Mouse (Mus musculus): ENCODE results near the gene Pbrm1. TPM values are rescaled to one million over a fixed set of nuclear protein-coding genes. Genes with fewer than 3 reads are reported as not detected.
A peak's percentile ranks its signal among the peaks of the same experiment; 100 is the strongest.

Pbrm1 gene
- 10 to 100 TPM; 38.5 to 48.1 TPM for total RNA-seq (2021)
- long read RNA-seq, experiment 1, partial matches to known transcripts: 4 of 5 reads
- long read RNA-seq, experiment 1, other reads (novel, unspliced or antisense): 1 of 5 reads
- long read RNA-seq, experiment 2, partial matches to known transcripts: 19 of 28 reads
- long read RNA-seq, experiment 2, other reads (novel, unspliced or antisense): 9 of 28 reads

DNA sequence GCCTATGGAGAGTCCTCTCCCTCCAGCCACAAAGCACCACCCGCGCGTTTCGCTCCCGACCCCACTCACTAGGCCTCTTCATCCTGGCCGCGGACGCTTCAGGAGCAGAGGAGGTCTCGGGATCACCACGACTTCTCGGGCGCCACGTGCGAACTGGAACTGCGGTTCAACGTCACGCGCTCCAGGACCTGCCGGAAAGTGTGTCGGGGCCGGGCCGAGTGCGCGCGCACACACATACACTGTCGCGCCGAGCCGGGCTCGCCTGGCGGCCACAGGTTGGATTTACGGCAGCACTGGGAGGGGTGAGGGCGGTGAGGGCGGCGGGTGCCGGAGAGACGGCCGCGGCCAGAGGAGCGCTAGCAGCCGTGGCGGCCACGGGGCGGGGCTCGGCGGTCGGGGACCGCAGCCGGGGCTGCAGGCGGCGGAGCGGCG is at the start of gene Pbrm1, which contains the start of gene Gnl3:
Pbrm1 (plus strand) TSS at position 279 of the 432 bp plus-strand sequence.
Gnl3 (minus strand) TSS at position 293 of the 432 bp plus-strand sequence.
- DNase-seq (ENCODE audit: low spot score in 2 of 2): peak; percentile 95 to 96

DNA sequence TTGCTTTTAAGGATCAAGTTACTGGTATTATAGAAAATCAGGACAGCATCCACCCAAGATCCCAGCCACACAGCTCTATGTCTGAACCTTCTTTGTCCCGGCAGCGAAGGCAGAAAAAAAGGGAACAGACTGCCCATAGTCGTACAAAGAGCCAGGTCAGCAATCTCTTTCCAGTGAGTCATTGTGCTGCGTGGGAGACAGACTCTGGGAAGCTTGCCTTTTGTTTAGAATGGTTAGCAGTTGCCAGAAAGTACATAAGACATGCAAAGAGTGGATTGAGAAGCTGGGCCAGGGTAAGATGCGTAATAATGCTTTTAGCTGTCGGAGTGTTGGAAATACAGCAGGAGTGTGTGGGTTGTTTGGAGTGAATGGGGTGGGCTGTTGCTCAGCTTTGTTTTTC is 44.7 kb upstream of the Pbrm1 start:
- DNase-seq (ENCODE audit: low spot score in 2 of 2): no peak

DNA sequence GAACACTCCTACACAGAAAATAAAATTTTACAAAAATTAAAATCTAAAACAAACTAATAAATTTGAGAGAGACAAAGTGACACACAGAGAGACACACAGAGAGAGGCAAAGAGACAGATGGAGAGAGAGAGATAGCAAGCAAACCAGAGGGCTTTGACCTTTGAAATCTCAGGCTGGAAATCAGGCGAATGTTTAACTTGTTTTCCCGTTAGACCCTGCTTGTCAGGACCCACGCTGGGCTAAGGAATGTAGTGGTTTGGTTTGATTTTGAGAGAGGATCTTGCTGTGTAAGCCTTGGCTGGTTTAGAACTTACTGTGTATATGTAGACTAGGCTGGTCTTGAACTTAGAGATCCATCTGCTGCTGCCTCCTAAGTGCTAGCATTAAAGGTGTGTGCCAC is 42.7 kb upstream of the Pbrm1 start:
- DNase-seq (ENCODE audit: low spot score in 2 of 2): no peak

DNA sequence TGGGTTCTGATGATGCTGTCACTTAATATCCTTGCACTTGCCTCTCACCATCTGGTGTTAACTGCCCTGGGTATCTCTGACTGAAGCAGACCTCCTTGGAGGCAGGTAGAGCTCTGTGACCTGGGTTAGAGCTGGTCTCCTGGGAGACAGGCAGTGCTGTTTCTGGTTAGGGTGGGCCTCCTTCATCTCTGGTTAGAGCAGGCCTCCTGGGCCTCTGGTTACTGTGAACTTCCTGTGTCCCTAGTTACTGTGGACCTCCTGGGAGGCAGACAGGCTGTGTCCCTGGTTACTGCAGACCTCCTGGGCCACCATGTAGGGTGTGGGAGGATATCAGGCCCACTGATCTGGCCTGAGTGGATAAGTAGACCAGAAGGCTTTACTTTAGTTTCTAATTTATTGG is 22.5 kb upstream of the Pbrm1 start:
- DNase-seq (ENCODE audit: low spot score in 2 of 2): no peak

DNA sequence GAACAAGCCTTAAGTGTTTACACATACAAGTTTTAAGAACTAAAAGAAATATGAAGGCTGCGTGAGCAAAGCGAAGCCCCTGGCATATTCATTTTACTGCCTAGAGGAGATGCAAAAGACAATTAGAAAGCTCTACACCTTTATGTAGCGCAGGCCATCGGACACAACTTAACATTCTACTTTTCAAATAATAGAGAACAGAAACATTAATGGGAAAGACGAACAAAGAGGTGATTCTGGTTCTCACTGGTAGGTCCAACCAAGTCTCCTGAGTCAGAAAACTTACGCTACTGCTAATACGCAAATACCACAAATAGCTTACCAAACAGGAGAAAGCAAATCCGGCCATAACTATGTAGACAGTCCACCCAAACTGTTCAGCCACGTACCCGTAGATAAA is 18.6 kb upstream of the Pbrm1 start:
- no peak for DNase-seq (ENCODE audit: low spot score in 2 of 2)

DNA sequence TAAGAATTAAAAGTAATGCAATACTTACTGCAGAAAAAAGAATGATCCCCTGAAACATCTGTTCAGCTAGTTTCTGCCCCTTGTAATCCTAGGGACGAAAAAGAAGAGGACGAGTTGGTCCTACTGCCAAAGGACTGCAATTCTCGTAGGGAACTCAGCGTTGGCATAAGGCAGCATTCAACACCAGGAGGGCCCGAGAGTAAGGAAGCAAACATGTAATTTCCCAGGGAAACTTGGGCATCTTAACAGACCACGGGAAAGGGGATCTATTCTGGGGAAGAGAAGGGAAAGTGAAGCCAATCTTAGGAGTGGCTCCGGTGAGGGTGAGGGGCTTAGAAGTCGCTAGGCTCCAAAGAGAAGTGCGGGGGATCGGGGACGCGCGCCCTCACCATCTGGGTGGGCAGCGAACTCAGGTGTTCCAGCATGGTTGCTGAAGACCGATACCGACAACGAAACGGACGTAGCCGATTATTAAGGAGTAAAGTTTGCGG is 18.1 kb upstream of the Pbrm1 start:
- no peak for DNase-seq (ENCODE audit: low spot score in 2 of 2)

DNA sequence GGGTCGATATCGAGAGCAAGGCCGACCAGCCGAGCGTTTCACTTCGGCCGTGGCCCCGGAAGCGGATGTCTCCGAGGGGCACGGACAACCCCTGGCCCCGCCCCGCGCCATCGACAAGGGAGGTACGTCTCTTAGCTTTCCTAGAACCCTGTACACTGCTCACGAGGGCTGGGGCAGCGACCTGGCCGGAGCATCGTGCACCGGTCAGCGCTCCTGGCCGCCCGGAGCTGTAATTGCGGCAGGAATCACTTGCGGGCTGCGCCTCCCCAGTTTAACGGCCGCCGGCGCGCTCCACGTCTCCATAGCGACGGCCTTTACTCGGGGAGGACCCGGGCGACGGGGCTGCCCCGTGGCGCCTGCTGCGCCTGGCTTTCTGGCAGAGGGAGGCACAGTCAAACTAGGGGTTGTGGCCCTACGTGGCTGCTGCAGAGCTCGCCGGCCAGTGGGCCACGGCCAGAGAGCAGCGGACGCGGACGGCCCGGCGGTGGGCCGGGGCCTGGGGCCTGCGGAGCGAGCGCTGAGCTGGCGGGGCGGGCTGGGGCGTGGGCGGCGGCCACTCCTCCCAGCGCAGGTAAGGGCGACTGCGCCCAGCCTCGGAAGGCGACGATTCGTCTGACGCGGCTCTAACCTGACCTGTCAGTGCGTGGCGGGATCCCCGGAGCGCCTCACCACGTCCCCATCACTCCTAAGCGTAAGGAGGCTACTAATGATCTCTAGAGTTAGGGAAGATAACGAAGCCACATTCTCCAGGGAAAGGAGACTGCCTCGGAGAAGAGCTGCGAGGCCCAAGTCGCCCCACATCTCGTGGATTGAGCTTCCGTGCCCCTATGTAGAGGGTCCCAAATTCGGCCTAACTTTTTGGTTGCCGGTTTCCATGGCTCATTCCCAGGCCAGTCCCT is 17.4 kb upstream of the Pbrm1 start, which contains the start of the genes Glt8d1 and Spcs1:
Glt8d1 (plus strand) TSS at position 94 of the 899 bp plus-strand sequence.
Spcs1 (minus strand) TSS at position 366 of the 899 bp plus-strand sequence.
- DNase-seq (ENCODE audit: low spot score in 2 of 2): peak; percentile 80 to 85

DNA sequence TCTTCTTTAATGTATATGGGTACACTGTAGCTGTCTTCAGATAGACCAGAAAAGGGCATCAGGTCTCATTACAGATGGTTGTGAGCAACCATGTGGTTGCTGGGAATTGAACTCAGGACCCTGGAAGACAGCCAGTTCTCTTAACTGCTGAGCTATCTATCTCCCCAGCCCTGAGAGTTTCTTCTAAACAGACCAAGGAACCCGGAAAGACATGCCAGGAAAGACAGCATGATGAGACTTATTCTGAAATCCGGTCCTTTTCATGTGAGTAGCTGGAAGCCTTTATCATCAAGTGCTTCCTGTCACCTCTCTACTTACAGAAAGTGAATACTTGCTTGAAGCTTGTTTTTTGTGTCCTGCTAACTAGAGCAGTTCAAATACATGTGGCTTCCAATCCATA is 14.4 kb upstream of the Pbrm1 start:
- DNase-seq (ENCODE audit: low spot score in 2 of 2): no peak

DNA sequence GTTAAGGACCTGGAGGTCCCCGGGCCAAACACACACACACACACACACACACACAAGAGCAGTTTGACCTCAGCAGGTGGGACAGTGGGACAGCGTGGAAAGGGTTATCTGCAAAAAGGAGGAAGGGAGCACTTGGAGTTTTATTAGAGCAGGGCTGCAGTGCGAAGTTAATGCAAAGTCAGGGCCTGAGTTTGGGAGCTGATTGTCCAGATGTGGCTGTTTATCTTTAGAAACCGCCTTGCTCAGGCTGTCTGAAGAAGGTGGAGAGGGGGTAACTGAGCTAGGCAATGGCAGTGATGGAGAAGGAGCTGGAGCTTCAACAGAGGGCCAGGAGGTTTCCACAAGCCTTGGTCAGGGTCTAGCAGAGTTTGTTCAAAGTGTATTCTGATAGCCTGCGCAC is 12.2 kb upstream of the Pbrm1 start:
- no peak for DNase-seq (ENCODE audit: low spot score in 2 of 2)

DNA sequence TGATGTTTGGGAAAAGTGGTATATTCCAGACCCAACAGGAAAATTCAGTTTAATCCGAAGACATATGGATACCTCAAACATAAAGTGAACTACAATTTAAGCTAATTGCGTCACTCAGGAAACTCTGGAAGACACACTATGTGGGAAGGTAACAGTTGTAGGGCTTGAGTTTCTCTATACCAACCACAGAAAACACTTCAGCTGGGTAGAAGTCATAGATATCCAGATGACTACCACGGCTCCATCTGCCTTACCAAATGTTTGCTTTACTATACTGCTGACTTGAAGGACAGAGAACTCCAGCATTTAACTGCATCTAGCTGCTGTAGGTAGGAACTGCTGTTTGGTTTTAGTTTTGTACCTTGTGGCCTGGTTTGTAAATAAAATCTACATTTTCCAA is 7.3 kb upstream of the Pbrm1 start:
- no peak for DNase-seq (ENCODE audit: low spot score in 2 of 2)

DNA sequence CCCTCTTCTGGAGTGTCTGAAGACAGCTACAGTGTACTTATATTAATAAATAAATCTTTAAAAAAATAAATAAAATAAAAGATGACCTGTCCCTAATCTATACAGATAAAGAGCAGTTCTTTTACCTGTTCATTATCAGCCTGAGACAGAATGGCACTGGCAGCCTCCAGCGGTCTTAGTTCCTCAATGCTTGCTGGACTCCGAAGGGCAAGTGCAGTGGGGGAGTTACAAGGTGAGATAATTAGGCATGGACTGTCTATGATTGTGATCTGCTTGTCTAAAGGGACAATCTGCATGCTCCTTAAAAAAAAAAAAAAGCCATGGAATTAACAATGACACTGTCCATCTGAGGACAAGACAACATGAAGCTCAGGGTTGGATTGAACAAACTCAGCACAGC is 5.0 kb upstream of the Pbrm1 start:
- no peak for DNase-seq (ENCODE audit: low spot score in 2 of 2)

DNA sequence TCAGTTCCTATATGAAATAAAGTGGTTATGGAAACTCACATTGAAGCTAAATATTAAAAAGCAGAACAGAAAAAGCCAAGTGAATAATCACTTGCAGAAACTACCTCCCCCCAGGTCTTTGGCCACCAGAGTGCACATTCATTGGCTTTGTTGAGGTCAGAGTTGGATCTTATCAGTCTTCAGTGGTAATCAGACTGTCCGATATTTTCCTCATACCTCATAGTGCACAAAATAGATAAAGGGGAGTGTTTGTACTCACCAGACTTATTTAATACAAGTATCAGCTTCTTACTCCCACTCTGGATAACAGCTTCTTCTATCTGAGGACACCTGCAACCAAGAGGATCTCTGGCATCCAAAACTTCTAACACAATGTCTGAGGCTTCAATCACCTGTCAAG is 2.9 kb upstream of the Pbrm1 start:
- DNase-seq (ENCODE audit: low spot score in 2 of 2): no peak

DNA sequence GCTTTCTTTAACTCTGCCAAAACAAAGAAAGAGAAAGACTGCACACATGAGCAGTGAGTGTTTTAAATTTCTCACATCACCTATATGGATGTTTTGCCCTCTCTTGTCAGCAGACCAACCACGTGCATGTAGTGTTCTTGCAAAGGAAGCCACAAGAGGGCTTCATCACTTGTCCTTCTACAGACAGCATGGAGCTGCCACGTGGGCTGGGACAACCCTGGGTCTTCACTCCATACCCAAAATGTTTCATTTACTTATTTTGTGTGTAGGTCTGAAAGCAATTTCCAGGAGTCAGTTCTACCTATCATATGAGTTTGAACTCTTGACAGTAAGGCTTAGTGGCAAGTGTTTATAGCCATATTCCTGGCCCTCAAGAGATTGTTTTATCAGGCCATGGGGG is 1.1 kb upstream of the Pbrm1 start:
- DNase-seq (ENCODE audit: low spot score in 2 of 2): no peak

DNA sequence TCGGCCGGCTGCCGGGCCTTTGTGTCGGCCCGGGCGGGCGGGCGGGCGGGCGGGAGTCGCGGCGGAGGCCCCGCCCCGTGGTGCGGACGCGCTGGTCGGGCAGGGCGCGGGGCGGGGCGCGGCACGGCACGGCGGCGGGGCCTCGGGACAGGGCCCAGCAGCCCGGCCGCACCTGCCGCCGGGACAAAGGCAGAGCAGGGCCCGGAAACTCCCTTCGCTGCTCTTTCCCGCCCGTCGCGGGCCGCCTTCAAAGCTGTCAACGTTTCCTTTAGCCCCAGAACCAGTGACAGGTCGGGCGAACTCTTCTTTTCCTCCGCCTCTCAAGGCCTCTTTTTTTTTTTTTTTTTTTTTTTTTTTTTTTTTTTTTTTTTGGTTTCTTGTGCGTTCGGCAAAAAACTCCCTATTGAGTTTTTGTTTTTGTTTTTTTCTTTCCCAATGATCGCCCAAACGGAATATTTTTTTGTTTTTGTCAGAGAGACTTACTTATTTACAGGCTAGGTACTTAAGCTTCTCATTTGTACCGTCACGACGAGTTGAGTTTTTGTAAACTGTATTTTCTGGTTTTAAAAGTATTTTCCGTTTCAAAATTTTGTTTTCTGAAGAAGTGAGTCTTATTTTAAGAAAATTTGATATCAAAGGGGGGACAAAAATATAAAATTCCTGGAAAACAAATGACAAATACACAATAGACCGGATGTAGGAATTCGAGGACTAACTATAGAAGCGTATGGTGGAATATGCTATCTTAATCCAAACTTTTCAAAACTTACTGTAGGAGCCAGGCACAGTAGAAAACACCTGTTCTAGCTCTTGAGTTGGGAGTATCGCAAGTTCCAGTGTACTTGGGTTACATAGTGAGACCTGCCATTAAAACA is 630 bp downstream of the Pbrm1 start:
- DNase-seq (ENCODE audit: low spot score in 2 of 2): peak; percentile 74 to 75

DNA sequence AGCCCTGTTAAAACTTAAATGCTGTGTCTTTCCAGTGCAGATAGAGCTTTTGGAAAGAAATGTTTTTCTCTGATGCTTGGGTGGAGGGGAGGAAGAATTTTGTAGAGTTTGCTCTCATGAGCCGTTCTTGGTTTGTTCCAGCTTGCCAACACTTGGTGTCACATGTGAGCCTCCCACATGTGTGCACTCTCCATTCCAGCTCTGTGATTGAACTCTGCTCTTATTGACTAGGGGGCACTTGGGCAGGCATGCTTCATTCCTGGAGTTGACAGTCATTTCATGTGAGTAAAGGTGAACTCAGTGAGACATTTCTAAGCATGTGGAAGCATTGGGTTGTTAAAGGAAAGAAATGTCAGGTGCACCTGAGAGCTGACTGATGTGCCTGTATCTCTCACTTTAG is 3.6 kb downstream of the Pbrm1 start:
- DNase-seq (ENCODE audit: low spot score in 2 of 2): no peak

DNA sequence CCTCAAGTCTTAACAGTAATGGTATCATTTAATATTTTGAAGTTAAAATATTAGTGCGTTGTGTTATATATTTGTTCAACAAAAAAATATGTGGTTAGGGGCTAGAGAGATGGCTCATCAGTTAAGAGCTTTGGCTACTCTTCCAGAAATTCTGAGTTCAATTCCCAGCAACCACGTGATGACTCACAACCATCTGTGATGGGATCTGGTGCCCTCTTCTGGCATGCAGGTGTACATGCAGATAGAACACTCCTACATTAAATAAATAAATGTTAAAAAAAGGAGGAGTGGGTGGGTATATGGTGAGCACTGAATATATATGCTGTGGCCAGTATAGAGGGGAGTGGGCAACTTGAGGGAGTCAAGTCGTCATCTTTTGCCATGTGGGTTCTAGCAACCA is 6.8 kb downstream of the Pbrm1 start:
- no peak for DNase-seq (ENCODE audit: low spot score in 2 of 2)

DNA sequence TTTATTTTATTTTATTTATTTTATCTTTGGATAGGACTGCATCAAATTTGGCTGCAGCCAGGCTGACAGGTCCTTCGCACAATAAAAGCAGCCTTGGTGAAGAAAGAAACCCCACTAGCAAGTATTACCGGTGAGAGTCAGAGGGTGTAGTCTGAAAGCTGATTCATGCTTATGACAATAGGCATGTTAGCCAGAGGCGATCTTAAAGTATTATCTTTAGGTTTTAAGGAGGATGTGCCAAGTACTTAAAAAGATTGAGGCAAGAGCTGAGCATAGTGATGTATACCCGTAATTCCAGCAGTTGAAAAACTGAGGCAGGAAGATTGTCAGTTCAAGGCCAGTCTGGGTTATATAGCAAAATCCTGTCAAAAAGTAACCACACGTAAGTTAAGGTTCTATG is 26.4 kb downstream of the Pbrm1 start:
- no peak for DNase-seq (ENCODE audit: low spot score in 2 of 2)

DNA sequence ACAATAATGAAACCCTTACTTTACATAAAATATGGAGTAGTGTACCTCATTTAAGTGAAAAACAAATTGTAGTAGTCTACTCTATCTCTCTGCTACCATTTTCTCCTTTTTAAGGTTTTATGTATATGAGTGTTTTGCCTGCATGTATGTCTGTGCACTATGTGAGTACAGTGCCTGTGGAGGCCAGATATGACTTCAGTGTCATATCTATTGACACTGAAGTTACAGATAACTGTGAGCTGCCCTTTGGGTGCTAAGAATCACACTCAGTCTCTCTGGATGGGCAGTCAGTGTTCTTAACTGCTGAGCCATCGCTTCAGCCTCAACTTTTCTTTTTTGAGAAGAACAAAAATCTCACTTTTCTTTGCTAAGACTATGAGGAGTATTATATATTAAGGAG is 26.9 kb downstream of the Pbrm1 start:
- DNase-seq (ENCODE audit: low spot score in 2 of 2): no peak

DNA sequence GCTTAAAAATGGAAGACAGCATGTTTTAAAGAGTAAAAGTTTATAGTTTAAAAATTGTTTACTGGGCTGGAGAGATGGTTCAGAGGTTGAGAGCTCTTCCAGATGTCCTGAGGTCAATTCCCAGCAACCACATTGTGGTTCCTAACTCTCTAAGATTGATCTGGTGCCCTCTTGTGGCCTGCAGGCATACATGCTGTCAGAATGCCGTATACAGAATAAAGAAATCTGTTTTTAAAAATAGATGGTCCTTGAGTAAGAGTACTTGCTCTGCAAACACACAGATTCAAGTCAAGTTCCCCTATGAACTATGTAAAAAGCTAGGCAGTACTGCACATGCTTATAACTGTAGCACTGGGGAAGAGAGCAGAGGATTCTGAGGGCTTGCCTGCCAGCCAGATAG is 43.3 kb downstream of the Pbrm1 start:
- no peak for DNase-seq (ENCODE audit: low spot score in 2 of 2)

DNA sequence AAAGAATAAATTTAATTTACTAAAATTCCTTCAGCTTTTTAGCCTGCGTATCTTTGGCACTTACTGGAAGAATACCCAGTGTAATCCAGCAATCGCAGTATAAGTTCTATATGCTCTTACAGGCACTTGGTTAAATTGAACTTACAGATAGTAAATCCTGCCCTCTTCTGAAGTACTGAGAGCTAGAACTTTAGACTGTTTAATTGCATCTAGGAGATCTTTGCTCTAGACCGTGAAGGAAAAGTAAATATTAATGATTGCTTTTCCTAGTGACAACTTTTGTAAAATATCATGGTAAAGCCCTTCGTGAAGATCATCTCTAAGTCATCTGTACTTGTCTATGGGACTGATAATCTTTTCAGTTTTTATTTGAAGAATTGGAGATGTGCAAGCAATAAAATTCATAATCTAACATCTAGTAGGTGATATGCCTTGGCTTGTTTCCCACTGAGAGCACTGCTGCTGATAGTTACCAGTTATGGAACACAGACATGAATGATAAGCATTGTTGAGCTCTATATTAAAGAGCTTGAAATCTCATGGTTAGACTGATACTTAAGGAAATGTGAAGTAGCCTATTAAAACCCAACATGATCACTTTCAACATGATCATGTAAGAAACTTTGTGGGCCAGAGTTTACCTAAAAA is 50.3 kb downstream of the Pbrm1 start:
- no peak for DNase-seq (ENCODE audit: low spot score in 2 of 2)
